Mouse (Mus musculus): Measurements from ENCODE around the gene Pigz.

GRCm38 (mm10) chr16:31947901-31948316 lies 14.3 kb downstream of the Pigz start:
- TF ChIP-seq CTCF (IDR thresholded peaks at IDR 0.05; ENCODE audit: insufficient read depth, low read length) (no peak), POLR2A (IDR thresholded peaks at IDR 0.05; ENCODE audit: borderline replicate concordance, extremely low read depth, low read depth, low read length) (no peak)

All from lung, adult 2 months (tissue).